Mouse (Mus musculus) adrenal gland, postnatal 25 days (tissue): ENCODE results near the gene Srebf2. TPM values are rescaled to one million over a fixed set of nuclear protein-coding genes. Genes with fewer than 3 reads are reported as not detected.
"Not testable (repeated sequence)": the region's sequence is repeated elsewhere in the genome, so short reads cannot be mapped to it uniquely, and the experiment has no call there.

ENCODE experiments used
- DNase-seq: peaks from one replicate; pipeline ENCODE4 v3.0.0; 2021; ENCODE audit warnings: mixed read lengths
- long read RNA-seq: library from polyadenylated mRNA; stranded (forward); transcript quantifications from one replicate; pipeline ENCODE4 v2.0.0, GENCODE M21; 2021
- total RNA-seq: library from RNA; stranded (reverse); gene quantifications from 2 replicates; pipeline ENCODE4 v1.2.3, GENCODE M21; 2021

Gene Srebf2
- 85.2 and 95.5 TPM in 2 replicates for total RNA-seq
- long read RNA-seq, full-length matches to known transcripts: 7 of 18 reads
- long read RNA-seq, partial matches to known transcripts: 6 of 18 reads
- long read RNA-seq, other reads (novel, unspliced or antisense): 5 of 18 reads

DNA sequence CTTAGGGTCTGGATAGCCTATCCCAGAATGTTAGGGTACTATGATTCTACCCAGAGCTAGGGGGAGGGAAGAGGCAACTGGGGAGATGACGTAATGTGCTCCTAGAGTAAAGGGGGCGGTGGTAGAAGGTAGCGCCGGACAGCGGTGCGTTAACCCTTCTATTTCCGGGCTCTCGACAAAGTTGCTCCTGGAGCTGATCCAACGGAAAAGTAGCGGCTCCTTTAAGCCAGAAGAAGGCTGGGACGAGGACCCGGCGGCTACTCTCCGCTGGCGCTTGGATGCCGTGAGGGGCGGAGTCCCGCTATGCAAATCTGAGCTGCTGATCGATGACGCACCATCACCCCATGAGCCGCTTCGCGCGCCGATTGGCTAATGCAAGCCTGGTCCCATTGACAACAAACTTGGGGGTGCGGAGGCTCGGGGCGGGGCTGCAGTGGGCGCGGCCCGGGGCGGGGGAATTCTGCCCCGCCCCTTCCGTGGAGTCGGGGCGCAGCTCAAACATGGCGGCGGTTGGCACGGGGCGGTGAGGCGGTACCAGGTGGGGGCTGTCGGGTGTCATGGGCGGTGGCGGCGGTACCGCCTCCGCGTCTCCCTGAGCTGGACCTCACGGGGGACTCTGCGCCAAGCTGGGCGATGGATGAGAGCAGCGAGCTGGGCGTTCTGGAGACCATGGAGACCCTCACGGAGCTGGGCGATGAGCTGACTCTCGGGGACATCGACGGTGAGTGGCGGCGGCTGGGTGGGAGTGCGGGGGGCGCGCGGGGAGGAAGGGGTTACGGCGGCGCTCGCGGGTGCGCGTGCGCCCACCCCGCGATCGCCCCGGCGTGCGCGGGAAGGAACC lies at the start of gene Srebf2:
Gene Srebf2, plus strand, starts transcription at position 412 of the 841 bp plus-strand sequence.
- peak; percentile 99 for DNase-seq

DNA sequence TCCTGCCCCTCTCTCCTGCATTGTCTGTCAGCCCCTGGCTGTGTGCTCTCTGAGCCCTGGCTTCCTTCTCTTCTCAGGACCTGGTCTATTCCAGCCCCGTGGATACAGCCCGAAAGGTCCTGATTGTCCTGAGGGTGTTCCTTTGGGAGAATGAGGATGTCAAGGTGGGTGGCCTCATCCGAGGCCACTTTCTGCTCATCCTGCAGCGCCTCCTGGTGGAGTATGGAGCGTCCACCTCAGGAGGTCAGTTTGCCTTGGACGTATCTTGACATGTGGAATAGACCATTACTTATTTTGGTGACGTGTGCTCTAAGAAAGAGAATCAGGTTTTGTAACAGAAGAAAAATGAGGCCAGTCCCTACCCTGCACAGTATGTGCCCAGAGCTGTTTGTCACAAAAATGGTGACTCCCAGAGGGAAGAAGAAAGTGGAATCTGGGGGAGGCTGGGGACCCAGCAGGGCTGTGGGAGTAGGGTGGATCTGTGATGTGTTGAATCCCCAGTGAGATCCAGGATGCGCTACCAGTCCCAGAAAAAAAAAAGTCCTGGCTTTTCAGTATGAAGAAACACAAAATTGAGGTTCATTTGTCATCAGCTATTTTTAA lies 39.9 kb upstream of the Srebf2 start:
- peak; percentile 74 for DNase-seq

DNA sequence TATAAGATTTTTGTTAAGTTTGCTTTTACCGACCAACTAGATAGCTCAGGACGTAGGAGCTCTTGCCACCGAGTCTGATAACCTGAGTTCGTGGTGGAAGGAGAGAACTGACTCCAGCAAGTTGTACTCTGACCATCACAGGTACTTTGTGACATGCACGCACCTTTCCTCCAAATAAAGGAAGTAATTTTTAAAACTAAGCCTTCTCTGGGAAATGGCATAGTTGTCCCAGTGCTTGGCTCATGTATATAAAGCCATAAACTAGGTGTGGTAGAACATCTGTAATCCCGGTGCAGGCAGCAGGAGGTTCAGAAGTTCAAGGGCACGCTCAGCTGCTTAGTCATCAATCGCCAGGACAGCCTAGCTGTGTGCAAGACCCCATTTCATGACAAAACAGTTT lies 26.4 kb upstream of the Srebf2 start:
- DNase-seq: no peak

DNA sequence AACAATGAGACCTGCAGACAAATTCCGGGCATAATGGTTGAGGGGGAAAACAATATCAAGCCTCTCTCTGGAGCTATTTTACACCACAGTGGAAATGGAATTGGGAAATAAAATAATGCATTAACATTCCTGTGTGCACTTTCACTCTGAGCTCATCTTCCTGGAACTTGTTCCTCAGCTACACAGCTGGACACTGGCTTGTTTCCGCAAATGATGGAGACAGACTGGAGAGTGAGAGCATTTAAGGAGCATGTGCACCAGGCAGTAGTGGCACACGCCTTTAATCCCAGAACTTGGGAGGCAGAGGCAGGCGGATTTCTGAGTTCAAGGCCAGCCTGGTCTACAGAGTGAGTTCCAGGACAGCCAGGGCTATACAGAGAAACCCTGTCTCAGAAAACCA lies 20.3 kb upstream of the Srebf2 start:
- not testable (repeated sequence) for DNase-seq

DNA sequence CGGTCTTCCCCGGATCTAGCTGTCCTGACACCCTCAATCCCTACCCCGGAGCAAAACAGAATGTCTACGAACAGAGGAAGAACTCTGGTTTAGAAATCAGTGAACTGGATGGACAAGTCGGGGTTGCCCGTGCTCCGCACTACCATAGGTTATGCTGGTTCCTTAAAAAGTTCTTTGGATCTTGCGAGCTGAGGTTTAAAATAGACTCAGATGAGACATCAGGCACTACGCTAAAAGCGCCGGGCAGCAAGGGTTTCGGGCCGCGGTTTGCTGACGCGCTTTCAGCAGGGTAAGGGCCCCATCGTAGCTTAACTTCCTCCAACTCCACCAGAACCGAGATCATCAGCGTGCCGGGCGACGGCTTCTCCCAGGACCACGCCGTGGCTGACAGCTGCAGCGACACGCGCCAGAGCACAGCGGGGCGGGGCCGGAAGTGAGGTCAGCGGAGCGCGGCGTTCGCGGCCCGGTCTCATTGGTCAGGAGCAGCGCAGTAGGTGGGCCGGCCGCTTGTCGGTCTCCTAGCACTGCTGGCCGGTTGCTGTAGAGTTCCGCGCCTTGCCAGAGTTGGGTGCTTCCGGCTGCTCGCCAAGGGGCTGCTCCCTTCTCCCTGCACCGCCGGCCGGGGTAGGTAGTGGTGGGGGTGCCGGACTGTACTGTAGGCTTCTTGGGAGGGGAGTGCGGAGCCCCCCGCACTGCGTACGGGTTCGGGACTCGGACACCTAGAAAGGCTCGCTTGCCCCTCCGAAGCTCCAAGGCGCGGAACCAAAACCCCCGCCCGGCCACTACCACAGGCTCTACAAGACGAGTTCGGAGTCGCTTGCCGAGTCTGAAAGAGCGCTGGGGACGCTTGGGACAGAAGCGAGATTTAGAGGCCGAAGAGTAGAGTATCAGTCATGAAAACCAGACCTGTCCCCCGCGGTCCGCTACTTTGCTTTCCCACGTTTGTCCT lies 19.3 kb upstream of the Srebf2 start, which contains the start of gene Ccdc134:
Gene Ccdc134, plus strand, starts transcription at position 497 of the 949 bp plus-strand sequence.
- peak; percentile 98 for DNase-seq

DNA sequence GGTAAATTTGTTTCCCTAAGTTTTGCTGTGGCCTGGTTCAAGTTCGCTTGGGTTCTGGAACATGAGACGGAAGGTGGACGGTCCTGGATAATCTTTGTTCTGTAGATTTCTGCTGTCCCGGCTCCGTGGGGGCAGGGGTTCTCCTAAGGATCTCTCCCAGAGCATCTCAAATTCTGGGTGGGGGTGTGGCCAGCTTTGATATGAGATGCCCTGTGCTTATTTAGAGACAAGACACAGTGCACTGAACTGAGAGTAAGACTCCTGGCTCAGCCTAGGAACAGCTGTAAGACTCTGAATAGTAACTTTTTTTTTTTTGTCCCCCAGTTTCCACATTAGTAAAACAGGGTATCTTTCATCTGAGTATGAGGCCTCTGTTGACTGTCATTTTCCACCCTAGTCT lies 18.6 kb upstream of the Srebf2 start:
- DNase-seq: no peak

DNA sequence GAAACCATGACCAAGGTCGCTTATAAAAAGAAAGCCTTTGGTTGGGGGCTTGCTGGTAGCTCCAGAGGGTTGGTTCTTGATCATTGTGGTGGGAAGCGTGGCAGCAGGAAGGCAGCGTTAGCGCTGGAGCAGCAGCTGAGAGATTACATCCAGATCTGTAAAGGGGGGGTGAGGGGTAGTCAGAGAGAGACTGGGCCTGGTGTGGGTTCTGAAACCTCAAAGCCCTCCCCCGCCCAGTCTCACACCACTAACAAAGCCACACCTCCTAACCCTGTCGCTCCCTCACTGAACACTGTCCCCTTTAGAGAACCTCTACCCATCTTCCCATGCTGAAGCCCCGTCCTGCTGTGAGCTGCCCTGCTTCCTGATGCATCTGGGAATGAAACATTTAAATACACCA lies 16.4 kb upstream of the Srebf2 start:
- DNase-seq: no peak

DNA sequence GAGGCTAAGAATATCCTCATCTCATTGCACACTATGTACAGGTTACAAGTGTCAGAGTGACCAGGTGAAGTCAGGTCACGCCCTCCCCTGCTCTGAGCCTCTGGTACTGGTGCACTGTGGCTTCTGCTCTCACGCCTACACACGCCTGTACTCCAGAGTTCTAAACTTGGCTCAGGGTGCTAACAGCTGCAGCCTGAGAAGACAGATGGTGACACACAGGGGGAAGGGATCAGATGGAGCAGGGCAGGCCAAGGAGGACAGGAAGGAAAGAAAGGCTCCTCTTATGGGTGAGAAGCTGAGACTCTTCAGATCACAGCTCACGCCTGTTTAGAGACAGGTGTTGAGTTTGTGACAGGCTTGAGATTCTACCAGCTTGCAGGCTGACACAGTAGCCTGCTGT lies 11.6 kb upstream of the Srebf2 start:
- no peak for DNase-seq

DNA sequence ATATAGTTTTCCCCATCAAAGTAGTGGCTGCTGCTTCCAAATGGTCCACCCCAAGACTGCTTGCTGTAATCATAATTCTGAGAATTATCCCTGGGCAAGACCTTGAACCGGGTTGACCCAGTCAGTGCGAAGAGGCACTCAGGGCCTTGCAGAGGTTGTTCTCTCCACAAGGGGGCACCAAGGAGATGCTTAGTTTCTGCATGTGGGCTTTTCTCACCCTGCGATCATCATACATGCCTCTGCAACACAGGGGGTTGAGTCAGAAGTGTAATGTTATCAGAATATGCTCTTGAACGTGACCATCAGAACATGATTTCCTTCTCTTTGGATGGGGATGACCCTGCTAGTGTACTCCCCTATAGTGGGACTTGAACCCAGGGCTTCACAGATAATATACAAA lies 8.4 kb upstream of the Srebf2 start:
- DNase-seq: peak; percentile 46

DNA sequence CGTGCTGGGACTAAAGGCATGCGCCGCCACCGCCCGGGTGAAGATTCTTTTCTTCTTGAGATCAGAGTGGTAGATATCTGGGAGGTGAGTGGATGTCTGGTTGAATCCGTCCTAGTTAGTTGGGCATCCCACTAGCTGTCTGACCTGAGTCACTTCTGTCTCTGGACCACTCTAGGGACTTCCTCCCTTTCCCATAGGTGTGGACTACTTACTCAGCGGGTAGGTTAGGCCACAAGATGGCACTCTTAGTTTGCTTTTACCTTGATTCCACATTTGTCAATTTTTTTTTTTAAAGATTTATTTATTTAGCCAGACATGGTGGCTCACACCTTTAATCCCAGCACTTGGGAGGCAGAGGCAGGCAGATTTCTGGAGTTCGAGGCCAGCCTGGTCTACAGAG lies 7.8 kb upstream of the Srebf2 start:
- DNase-seq: no peak

DNA sequence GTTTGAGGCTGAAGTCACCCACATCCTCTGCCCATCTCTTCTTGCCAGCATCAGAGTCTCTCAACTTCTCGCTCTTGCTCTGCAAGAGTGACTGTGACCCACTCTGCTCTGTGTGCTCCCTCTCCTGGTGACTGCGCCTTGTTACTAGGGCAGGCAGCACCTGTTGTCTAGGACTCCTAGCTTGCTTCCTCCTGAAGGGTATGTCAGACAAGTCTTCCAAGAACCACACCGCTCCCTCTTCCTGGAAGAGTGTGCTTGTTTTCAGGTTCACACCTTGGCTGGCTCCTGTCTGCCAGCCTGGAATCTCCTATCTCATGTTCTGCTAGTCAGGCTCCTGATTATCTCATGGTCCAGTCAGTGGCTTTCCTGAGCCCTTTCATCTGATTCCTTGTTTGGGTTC lies 6.6 kb upstream of the Srebf2 start:
- DNase-seq: no peak

DNA sequence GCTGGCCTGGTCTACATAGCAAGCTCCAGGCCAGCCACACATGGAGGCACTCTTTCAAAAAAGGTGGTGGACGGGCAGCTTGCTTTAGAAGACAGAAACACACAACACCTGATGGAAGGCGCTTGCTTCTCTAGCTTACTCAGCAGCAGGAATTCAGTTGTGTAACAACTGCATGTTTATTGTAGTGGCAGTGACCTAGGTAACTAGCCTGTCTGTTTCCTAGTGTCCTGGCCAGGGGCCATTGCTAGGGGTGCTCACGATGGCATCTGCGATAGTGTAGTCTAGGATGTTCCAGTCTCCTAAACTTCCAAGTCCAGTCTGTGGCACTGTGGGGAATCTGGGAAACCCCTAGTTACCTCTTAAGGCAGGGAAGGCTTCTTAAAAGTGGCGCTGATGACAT lies 2.8 kb upstream of the Srebf2 start:
- DNase-seq: no peak

DNA sequence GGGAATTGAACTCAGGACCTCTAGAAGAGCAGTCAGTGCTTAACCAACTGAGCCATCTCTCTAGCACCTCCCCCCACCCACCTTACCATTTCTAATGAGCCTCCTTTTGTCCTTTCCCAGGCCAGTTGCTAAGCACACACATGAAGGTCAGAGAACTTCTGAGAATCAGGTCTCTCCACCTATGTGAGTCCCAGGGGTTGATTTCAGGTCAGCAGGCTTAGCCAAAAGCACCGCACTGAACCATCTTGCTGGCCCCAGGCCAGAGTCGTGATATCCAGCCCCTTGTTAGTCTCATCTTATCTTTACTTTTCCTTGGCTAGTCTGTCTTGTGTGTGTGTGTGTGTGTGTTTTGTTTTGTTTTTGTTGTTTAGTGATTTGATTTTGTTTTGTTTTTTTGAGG lies 1.6 kb upstream of the Srebf2 start:
- no peak for DNase-seq

DNA sequence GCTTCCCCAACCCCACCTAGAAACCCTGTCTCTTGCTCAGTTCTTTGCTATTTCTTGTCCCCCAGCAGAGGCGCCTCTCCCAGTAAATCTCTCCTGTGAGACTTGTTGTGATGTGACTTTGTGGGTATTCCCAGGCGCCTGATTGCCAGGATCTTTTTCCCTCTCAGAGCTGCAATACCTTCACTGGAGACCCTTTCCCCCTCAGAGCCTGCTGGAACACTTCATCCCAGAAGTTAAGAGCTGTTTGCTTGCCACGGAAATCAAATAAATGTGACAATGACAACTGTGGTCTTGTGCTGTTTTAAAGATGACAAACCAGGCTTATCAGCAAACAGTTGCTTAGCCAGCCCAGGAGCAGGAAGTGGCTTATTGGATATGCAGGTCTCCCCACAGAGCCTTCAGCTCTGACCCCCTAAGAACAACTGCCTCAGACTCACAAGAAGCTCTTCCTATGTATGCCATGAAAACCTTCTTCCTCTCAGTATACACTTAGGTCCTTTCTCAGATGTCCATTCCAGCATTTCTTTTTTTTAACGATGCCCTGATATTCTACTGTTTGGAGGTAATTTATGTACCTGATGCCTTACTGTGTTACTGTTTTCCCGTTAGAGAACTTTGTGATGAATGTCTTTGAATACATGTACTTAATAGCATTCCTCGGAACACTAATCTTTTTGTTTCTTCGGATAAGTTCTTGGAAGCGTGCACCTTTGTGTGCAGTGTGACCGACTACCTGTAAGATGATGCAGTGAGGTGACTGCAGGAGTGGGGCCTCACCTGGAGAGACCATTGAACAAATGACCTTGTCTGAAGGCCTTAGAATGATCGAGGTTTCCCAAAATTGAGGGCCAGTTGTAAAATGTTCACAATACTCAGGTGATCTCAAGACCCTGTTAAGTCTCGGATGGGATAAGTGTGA lies 871 bp upstream of the Srebf2 start:
- no peak for DNase-seq

DNA sequence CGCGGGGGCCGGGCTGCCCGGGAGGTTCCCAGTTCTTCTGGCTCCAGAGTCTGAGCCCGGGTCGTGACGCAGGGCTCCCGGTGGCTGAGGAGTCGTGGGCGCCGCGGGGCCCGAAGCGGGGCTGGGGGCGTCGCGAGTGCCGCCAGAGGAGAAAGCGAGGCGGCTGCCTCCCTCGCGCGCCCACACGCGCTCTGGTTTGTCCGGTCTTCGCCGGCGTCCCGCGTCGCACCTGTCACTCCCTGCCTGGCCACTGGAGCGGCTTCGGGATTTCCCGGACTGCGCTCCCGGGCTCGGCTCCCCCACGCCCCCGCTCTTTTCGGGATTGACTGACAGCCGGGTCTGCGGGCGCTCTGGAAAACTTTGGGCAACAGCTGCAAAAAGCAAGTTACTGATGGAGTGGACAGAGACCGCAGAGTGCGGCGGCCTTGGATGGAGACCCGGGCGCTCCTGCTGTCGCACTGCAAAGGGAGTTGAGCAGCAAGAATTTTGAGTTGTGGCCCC lies 680 bp downstream of the Srebf2 start:
- peak; percentile 59 for DNase-seq

DNA sequence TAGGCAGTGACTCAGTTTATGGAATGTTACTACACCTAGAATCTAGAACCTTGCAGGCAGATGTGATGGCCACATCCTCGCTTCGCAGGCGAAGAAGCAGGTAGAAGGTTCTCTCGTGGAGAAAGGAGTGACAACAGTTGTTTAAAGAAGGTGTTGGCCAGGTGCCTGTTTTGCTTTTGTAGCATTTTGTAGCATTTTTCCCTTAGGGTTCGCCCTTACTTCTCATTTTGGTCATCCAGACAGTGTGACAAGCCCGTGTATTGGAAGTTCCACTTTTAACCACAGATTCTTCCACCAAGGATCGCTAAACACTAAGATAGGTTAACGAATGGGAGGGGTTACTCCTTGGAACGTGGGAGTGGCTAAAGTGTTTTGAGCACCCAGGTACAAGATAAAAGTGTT lies 1.5 kb downstream of the Srebf2 start:
- no peak for DNase-seq

DNA sequence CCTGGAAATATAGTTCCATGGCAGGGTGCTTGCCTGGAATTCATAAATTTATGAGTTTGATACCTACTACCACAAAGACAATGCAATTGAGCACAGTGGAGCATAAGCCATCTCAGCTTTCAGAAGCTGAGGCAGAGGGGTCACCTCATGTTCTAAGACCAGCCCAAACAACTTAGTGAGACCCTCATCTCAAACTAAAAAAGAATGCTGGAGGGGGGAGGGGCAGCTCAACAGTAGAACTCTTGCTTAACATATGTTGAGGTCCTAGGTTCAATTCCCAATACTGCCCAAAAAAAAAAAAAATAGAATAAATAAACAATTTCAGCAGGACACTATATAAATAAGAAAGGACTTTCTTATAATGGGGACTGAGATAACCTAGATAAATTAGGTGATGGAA lies 3.1 kb downstream of the Srebf2 start:
- no peak for DNase-seq

DNA sequence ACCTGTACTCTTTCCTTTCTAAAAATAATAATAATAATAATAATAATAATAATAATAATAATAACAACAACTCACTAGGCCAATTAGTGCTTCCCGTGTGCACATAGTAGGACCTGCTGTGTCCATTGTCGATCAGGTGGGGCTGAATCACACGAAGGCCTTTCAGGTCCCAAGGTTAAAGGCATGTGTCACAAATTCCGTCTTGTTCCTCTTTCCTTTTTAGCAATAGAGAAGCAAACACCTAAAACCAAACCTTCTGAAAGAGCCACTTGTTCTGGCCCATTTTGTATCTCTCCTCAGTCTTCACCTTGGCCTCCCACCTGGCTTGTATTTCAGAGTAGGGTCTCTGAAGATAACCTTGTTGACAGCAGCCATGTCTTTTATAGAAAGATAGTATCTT lies 4.2 kb downstream of the Srebf2 start:
- DNase-seq: no peak

DNA sequence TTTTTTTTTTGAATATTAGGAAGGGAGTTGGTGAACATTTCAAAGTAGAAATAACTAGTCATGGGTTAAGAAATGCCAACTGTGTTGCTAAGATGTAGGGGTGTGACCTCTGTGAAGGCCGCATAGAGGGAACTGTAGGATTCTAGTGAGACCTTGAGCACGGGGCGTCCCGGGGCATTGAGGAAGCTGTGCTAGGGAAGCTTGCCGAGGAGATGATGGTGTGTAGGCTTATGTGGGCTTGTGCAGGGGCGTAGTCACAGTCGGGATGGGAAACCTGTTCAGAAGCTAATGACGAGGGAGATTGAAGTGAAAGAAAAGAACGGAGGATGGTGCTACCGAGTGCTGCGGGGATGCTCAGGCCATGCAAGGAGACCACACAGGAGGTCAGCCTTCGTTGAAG lies 5.0 kb downstream of the Srebf2 start:
- no peak for DNase-seq

DNA sequence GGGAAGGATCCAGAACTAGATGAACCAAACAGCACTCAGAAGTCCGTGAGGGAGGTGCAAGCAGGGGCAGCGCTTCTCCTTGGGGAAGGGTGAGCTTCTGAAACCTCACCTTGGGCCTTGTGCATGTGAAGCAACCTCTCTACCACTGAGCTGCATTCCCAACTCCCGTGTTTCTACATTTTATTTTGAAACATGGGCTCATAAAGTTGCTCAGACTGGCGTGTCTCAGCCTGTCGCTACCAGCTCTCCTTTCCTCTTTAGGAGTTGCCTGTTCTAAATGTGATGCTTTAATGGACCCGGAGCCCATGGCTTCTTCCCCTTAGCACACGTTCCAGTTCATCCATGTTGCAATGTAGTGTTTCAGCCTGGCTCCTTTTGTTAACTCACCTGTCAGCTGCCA lies 5.5 kb downstream of the Srebf2 start:
- no peak for DNase-seq

DNA sequence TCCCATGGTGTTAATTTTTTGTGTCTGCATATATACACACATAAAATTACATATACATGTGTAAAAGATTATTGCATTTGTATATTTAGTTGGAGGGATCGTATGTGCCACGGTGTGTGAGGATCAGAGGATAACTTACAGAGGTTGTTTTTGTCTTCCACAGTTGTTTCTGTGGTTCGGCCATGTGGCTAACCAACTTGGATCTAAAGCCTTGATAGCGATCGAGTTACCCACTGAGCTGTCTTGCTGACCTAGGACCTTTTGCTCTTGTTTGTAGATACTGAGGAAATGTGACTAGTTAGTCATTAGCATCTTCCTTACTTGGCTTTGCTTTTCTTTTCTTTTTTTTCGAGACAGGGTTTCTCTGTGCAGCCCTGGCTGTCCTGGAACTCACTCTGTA lies 9.3 kb downstream of the Srebf2 start:
- DNase-seq: no peak
